8 mouse cellular contexts compared by ENCODE assay signal in genomic region chr17:70706976-70707818, GRCm38 (mm10).
DNase-seq lines count a peak whose midpoint lies in the region; ATAC-seq and TF ChIP-seq lines count a peak whose summit lies in the region.

No protein-coding gene starts in this region.

- peak; percentile 79 for TF ChIP-seq RAD21 in MEL (IDR thresholded peaks at IDR 0.05; ENCODE audit: low read depth, low read length)

- WGBS in hindbrain, embryonic 11.5 days, result 5% methylated on average over 28 of the region's 28 CpGs

- H3K9me3 ChIP-seq in MEL (replicated peaks; ENCODE audit: insufficient read depth, low read length), result no peaks in the 10 kb centered on the region
- no peaks in the 10 kb centered on the region for H3K9me3 ChIP-seq in hindbrain, embryonic 11.5 days (ENCODE audit: control insufficient read depth, low read length)

- TF ChIP-seq POLR2A in MEL (IDR thresholded peaks at IDR 0.05; ENCODE audit: control insufficient read depth in 1 of 2, insufficient read depth in 1 of 2, low read depth in 1 of 2, low read length in 2 of 2, poor library complexity in 1 of 2), result no peak

- peaks cover 0 to 1% of the 10 kb centered on the region in 2 experiments; a peak in 1 of 4 replicates for H3K27me3 ChIP-seq in MEL (ENCODE audit: control insufficient read depth in 1 of 2, insufficient read depth in 2 of 2, low read length in 2 of 2)
- H3K27me3 ChIP-seq in hindbrain, embryonic 11.5 days (ENCODE audit: control insufficient read depth, insufficient read depth, low read length), result no peaks in the 10 kb centered on the region

- peak overlapping the region; percentile 16 to 22; a peak in 2 of 4 replicates for H3K4me3 ChIP-seq in MEL (ENCODE audit: control insufficient read depth in 1 of 2, insufficient read depth in 1 of 2, low read depth in 2 of 2, low read length in 2 of 2)
- H3K4me3 ChIP-seq in hindbrain, embryonic 11.5 days (ENCODE audit: low read depth, low read length), result peak overlapping the region; percentile 16; the same call in 1 of the 2 replicates

- H3K4me1 ChIP-seq in MEL (ENCODE audit: control insufficient read depth in 1 of 2, insufficient read depth in 2 of 2, low read length in 2 of 2), result 0 out of 4 replicates have a peak, but pooled peaks cover 0 to 4% of the 10 kb centered on the region in 2 experiments
- H3K4me1 ChIP-seq in hindbrain, embryonic 11.5 days (replicated peaks; ENCODE audit: control insufficient read depth, insufficient read depth, low read length), result no peaks in the 10 kb centered on the region

- no peak overlapping the region for H3K9ac ChIP-seq in MEL (ENCODE audit: control insufficient read depth, low read depth, low read length, poor library complexity, severe bottlenecking)
- H3K9ac ChIP-seq in hindbrain, embryonic 11.5 days (ENCODE audit: low read depth, low read length), result peak overlapping the region; percentile 31; the same call in 1 of the 2 replicates

- H3K27ac ChIP-seq in MEL (ENCODE audit: control insufficient read depth, low read depth, low read length), result no peak overlapping the region
- H3K27ac ChIP-seq in hindbrain, embryonic 11.5 days (ENCODE audit: low read depth, low read length), result no peak overlapping the region

- TF ChIP-seq EP300 in MEL (IDR thresholded peaks at IDR 0.05; ENCODE audit: low read depth in 1 of 2, low read length in 2 of 2), result no peak

- peak; percentile 60 for ATAC-seq in hindbrain, embryonic 11.5 days (ENCODE audit: low FRiP score)

- TF ChIP-seq CTCF in MEL (IDR thresholded peaks at IDR 0.05 in 2 of 3, conservative IDR thresholded peaks at IDR 0.05 in 1 of 3; ENCODE audit: control insufficient read depth in 1 of 3, insufficient read depth in 1 of 3, low read depth in 2 of 3, low read length in 3 of 3, poor library complexity in 1 of 3, severe bottlenecking in 1 of 3), result peak; percentile 74 to 89 (median 79)

- H3K36me3 ChIP-seq in MEL (ENCODE audit: control insufficient read depth in 1 of 2, insufficient read depth in 2 of 2, low read length in 2 of 2), result no peaks in the 10 kb centered on the region
- H3K36me3 ChIP-seq in hindbrain, embryonic 11.5 days (ENCODE audit: control insufficient read depth, insufficient read depth, low read length), result no peaks in the 10 kb centered on the region

- no peaks in the 10 kb centered on the region for H3K79me2 ChIP-seq in MEL (ENCODE audit: control insufficient read depth, insufficient read depth, low read length, poor library complexity)

- H3K4me2 ChIP-seq in hindbrain, embryonic 11.5 days (replicated peaks; ENCODE audit: low read depth, low read length), result peak overlapping the region; percentile 44

- peak; percentile 75 for DNase-seq in MEL (ENCODE audit: low read depth, low spot score)
- DNase-seq in cerebellum, adult 8-10 months, result peak; percentile 79
- peak; percentile 79 to 92 for DNase-seq in frontal cortex, adult 2 months (ENCODE audit: extremely low spot score in 1 of 2, low spot score in 1 of 2)
- DNase-seq in hindbrain, embryonic 11.5 days (ENCODE audit: low spot score), result peak; percentile 91
- DNase-seq in layer of hippocampus, adult 9-11 months, result peak; percentile 64
- peak; percentile 88 for DNase-seq in lung, postnatal 10 days
- DNase-seq in ovary, postnatal 36 days (ENCODE audit: low spot score), result peak; percentile 85
- DNase-seq in thymus, postnatal 14 days, result peak; percentile 81

TF ChIP-seq in MEL, 35 proteins besides CTCF, POLR2A, EP300 and RAD21:
- TF ChIP-seq E2F4 (IDR thresholded peaks at IDR 0.05; ENCODE audit: borderline replicate concordance, low read depth, low read length) (no peak), SMC3 (IDR thresholded peaks at IDR 0.05; ENCODE audit: low read depth, low read length) (peak; percentile 76), TBP (IDR thresholded peaks at IDR 0.05; ENCODE audit: low read depth, low read length) (no peak), RCOR1 (IDR thresholded peaks at IDR 0.05; ENCODE audit: low read depth, low read length) (no peak), ZC3H11A (IDR thresholded peaks at IDR 0.05; ENCODE audit: low read depth, low read length) (peak; percentile 61; the same call in 1 of the 2 replicates)
